Mouse (Mus musculus): ENCODE measurements around the gene Ints5.

DNA sequence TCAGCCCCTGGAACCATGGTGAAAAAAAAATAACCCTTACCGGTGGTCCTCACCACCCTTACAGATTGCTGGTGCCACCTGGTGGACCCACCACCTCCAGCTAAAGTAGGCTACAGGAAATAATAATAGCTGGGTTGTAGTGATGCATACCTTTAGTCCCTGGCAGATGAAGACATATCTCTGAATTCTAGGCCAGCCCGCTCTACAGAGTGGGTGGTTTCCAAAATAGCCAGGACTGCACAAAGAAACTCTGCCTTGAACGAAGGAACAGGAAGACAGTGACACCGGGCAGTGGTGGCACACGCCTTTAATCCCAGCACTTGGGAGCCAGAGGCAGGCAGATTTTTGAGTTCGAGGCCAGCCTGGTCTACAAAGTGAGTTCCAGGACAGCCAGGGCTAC, 28.5 kb upstream of the Ints5 start:
- TF ChIP-seq GATA1 (IDR thresholded peaks at IDR 0.05; ENCODE audit: low read length) = no peak
- TF ChIP-seq TAL1 (IDR thresholded peaks at IDR 0.05; ENCODE audit: low read length) = no peak

All from erythroblast, embryonic 14.5 days (primary cell).